Mouse (Mus musculus) lung, adult 2 months (tissue): Measurements from ENCODE around the gene Olfr54.

Experiments used
- CTCF ChIP-seq: fragments of 200-500 bp; IDR thresholded peaks from 2 replicates; pipeline ENCODE4 v1.5.1; 2011; ENCODE audit warnings: mild to moderate bottlenecking, low read length, control low read depth; ENCODE audit not compliant: insufficient read depth
- POLR2A ChIP-seq: fragments of 200-500 bp; IDR thresholded peaks from 2 replicates; pipeline ENCODE4 v1.6.1; 2011; ENCODE audit warnings: low read depth, mild to moderate bottlenecking, control low read depth, low read length, borderline replicate concordance; ENCODE audit errors: extremely low read depth

DNA sequence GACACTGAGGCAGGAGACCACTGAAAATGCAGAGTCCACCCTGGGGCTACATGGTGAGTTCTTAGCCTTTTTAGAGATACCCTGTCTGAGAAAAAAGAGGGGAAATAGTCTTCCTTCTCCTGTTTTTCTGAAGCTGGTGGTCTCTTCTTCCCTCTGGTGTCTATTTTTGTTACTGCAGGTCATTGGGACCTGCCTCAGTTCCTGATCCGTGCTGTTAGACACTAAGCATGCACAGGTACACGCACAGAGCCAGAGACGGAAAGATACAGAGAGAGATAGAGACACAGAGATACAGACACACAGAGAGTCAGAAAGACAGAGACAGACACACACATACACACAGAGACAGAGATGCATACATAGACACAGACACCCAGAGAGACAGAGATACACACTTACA, 39.2 kb downstream of the Olfr54 start:
- no peak for TF ChIP-seq POLR2A
- no peak for TF ChIP-seq CTCF
